Mouse (Mus musculus): ENCODE data around the gene Sstr3. TPM values are rescaled to one million over a fixed set of nuclear protein-coding genes. Genes with fewer than 3 reads are reported as not detected.

Sstr3 gene
- total and polyA plus RNA-seq, 2 experiments from 2014 or later = 0.04 to 0.12 TPM

- WGBS = 93% methylated on average over 5 of the region's 5 CpGs
- Histone ChIP-seq H3K4me3 (ENCODE audit: low read depth, low read length) (no peak overlapping the region), H3K27me3 (ENCODE audit: control insufficient read depth, insufficient read depth, low read length) (no peaks in the 10 kb centered on the region), H3K27ac (ENCODE audit: low read depth) (no peak overlapping the region), H3K9ac (replicated peaks; ENCODE audit: low read depth, low read length) (no peak overlapping the region), H3K9me3 (replicated peaks; ENCODE audit: control insufficient read depth, low read length) (no peaks in the 10 kb centered on the region), H3K36me3 (replicated peaks; ENCODE audit: control insufficient read depth, insufficient read depth, low read length) (no peaks in the 10 kb centered on the region), H3K4me2 (ENCODE audit: low read depth, low read length) (no peak overlapping the region), H3K4me1 (ENCODE audit: control insufficient read depth, insufficient read depth) (peaks cover 3% of the 10 kb centered on the region; the same call in 1 of the 2 replicates)
- no peak for DNase-seq (ENCODE audit: low spot score)
- ATAC-seq (ENCODE audit: insufficient read depth, low read depth) = no peak
- TF ChIP-seq EP300 (IDR thresholded peaks at IDR 0.05; ENCODE audit: low read depth) (no peak), CTCF (IDR thresholded peaks at IDR 0.05; ENCODE audit: low read depth) (no peak)
Measured at GRCm38 (mm10) chr15:78570170-78570569, 25.7 kb upstream of the Sstr3 start.

- WGBS = 67% methylated on average over 9 of the region's 9 CpGs
- no peak overlapping the region for H3K4me3 ChIP-seq (ENCODE audit: low read depth, low read length)
- H3K4me2 ChIP-seq (ENCODE audit: low read depth, low read length) = no peak overlapping the region
- TF ChIP-seq CTCF (IDR thresholded peaks at IDR 0.05; ENCODE audit: low read depth) (no peak), EP300 (IDR thresholded peaks at IDR 0.05; ENCODE audit: low read depth) (no peak)
- no peaks in the 10 kb centered on the region for H3K9me3 ChIP-seq (replicated peaks; ENCODE audit: control insufficient read depth, low read length)
- H3K27ac ChIP-seq (ENCODE audit: low read depth) = no peak overlapping the region
- no peaks in the 10 kb centered on the region for H3K27me3 ChIP-seq (ENCODE audit: control insufficient read depth, insufficient read depth, low read length)
- no peaks in the 10 kb centered on the region for H3K36me3 ChIP-seq (replicated peaks; ENCODE audit: control insufficient read depth, insufficient read depth, low read length)
- H3K9ac ChIP-seq (replicated peaks; ENCODE audit: low read depth, low read length) = no peak overlapping the region
- no peak for DNase-seq (ENCODE audit: low spot score)
- H3K4me1 ChIP-seq (ENCODE audit: control insufficient read depth, insufficient read depth) = peaks cover 3% of the 10 kb centered on the region; the same call in 1 of the 2 replicates
- no peak for ATAC-seq (ENCODE audit: insufficient read depth, low read depth)
Measured at GRCm38 (mm10) chr15:78567608-78568120, 23.2 kb upstream of the Sstr3 start.

DNA sequence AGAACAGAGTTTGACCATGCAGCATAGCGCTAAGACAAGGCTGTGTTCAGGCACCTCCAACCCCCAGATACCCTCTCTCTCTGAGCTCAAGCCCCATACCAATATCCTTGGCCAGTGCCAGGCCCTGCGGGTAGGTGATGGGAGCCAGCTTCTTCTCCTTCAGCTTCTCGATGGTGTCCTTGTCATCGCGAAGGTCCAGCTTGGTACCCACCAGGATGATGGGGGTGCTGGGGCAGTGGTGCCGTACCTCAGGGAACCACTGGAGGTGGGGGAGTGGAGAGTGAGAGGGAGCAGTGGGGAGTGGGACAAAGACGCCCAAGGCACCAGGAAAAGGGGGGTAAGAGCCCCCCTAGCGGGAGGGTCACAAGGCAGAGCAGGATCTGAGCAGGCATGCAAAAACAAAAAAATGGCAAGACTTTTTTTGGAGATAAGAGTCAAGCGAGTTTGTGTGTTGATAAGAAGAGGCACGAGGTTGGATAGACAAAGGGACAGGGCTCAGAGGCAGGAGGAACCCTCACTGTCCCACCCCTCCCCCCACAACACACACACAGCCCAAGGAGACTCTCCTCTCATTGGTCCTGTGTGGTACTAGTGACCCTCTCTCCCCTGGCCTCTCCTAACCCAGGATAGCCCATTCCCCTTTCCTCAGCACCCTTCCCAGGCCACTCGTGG, 20.4 kb upstream of the Sstr3 start:
- Histone ChIP-seq H3K27me3 (ENCODE audit: control insufficient read depth, insufficient read depth, low read length) (no peaks in the 10 kb centered on the region), H3K9me3 (replicated peaks; ENCODE audit: control insufficient read depth, low read length) (no peaks in the 10 kb centered on the region), H3K27ac (ENCODE audit: low read depth) (no peak overlapping the region), H3K4me1 (ENCODE audit: control insufficient read depth, insufficient read depth) (no peaks in the 10 kb centered on the region), H3K4me2 (ENCODE audit: low read depth, low read length) (no peak overlapping the region), H3K4me3 (ENCODE audit: low read depth, low read length) (no peak overlapping the region), H3K36me3 (replicated peaks; ENCODE audit: control insufficient read depth, insufficient read depth, low read length) (no peaks in the 10 kb centered on the region), H3K9ac (replicated peaks; ENCODE audit: low read depth, low read length) (no peak overlapping the region)
- DNase-seq (ENCODE audit: low spot score) (no peak), ATAC-seq (ENCODE audit: insufficient read depth, low read depth) (no peak)
- 63% methylated on average over 11 of the region's 11 CpGs for WGBS
- no peak for TF ChIP-seq CTCF (IDR thresholded peaks at IDR 0.05; ENCODE audit: low read depth)
- TF ChIP-seq EP300 (IDR thresholded peaks at IDR 0.05; ENCODE audit: low read depth) = no peak

GRCm38 (mm10) chr15:78563937-78564336, 19.5 kb upstream of the Sstr3 start:
- TF ChIP-seq EP300 (IDR thresholded peaks at IDR 0.05; ENCODE audit: low read depth) (no peak), CTCF (IDR thresholded peaks at IDR 0.05; ENCODE audit: low read depth) (no peak)

GRCm38 (mm10) chr15:78563344-78563743, 18.9 kb upstream of the Sstr3 start:
- Histone ChIP-seq H3K4me2 (ENCODE audit: low read depth, low read length) (no peak overlapping the region), H3K9ac (replicated peaks; ENCODE audit: low read depth, low read length) (no peak overlapping the region), H3K27me3 (ENCODE audit: control insufficient read depth, insufficient read depth, low read length) (no peaks in the 10 kb centered on the region), H3K4me1 (ENCODE audit: control insufficient read depth, insufficient read depth) (no peaks in the 10 kb centered on the region), H3K36me3 (replicated peaks; ENCODE audit: control insufficient read depth, insufficient read depth, low read length) (no peaks in the 10 kb centered on the region), H3K4me3 (ENCODE audit: low read depth, low read length) (no peak overlapping the region), H3K27ac (ENCODE audit: low read depth) (no peak overlapping the region), H3K9me3 (replicated peaks; ENCODE audit: control insufficient read depth, low read length) (no peaks in the 10 kb centered on the region)
- TF ChIP-seq CTCF (IDR thresholded peaks at IDR 0.05; ENCODE audit: low read depth) (no peak), EP300 (IDR thresholded peaks at IDR 0.05; ENCODE audit: low read depth) (no peak)
- ATAC-seq (ENCODE audit: insufficient read depth, low read depth) = no peak
- DNase-seq (ENCODE audit: low spot score) = no peak
- 95% methylated on average over 3 of the region's 3 CpGs for WGBS

More at GRCm38 (mm10) chr15:78563937-78564336, 19.5 kb upstream of the Sstr3 start:
- no peaks in the 10 kb centered on the region for H3K4me1 ChIP-seq (ENCODE audit: control insufficient read depth, insufficient read depth)
- no peak overlapping the region for H3K9ac ChIP-seq (replicated peaks; ENCODE audit: low read depth, low read length)
- H3K36me3 ChIP-seq (replicated peaks; ENCODE audit: control insufficient read depth, insufficient read depth, low read length) = no peaks in the 10 kb centered on the region
- H3K27me3 ChIP-seq (ENCODE audit: control insufficient read depth, insufficient read depth, low read length) = no peaks in the 10 kb centered on the region
- ATAC-seq (ENCODE audit: insufficient read depth, low read depth) (no peak), DNase-seq (ENCODE audit: low spot score) (no peak)
- H3K9me3 ChIP-seq (replicated peaks; ENCODE audit: control insufficient read depth, low read length) = no peaks in the 10 kb centered on the region
- WGBS = 76% methylated on average over 5 of the region's 5 CpGs
- H3K4me3 ChIP-seq (ENCODE audit: low read depth, low read length) = no peak overlapping the region
- H3K4me2 ChIP-seq (ENCODE audit: low read depth, low read length) = no peak overlapping the region
- no peak overlapping the region for H3K27ac ChIP-seq (ENCODE audit: low read depth)
